Mouse (Mus musculus) kidney, postnatal 0 days (tissue): ENCODE measurements around the gene Lin7b. TPM values are rescaled to one million over a fixed set of nuclear protein-coding genes. Genes with fewer than 3 reads are reported as not detected.

Experiments
- ATAC-seq: fragments of 200-750 bp; cut with Nextera tagmentation; replicated peaks from 2 replicates; pipeline ENCODE4 v1.8.0; 2017; ENCODE audit warnings: low read depth, moderate number of reproducible peaks, moderate TSS enrichment, moderate library complexity; ENCODE audit not compliant: low FRiP score
- DNase-seq: peaks from one replicate; pipeline ENCODE4 v3.0.0-alpha.2; 2016; ENCODE audit warnings: low spot score
- H3K27ac ChIP-seq: fragments of 300-500 bp; sonication (generic); 2 replicates; pipeline ENCODE4 v1.5.1; 2014; ENCODE audit warnings: mild to moderate bottlenecking
- H3K27me3 ChIP-seq: fragments of 300-500 bp; sonication (generic); 2 replicates; pipeline ENCODE4 v1.6.1; 2014; ENCODE audit warnings: low read length, mixed read lengths; ENCODE audit not compliant: insufficient read depth
- H3K36me3 ChIP-seq: fragments of 300-500 bp; sonication (generic); 2 replicates; pipeline ENCODE4 v1.6.1; 2014; ENCODE audit warnings: low read length, mixed read lengths; ENCODE audit not compliant: insufficient read depth
- H3K4me1 ChIP-seq: fragments of 300-500 bp; sonication (generic); replicated peaks from 2 replicates; pipeline ENCODE4 v1.6.1; 2014; ENCODE audit warnings: antibody characterized with exemption, low read length, mixed read lengths; ENCODE audit not compliant: insufficient read depth
- H3K4me2 ChIP-seq: fragments of 300-500 bp; sonication (generic); 2 replicates; pipeline ENCODE4 v1.6.1; 2014; ENCODE audit warnings: mild to moderate bottlenecking, low read length, moderate library complexity, mixed read lengths
- H3K4me3 ChIP-seq: fragments of 300-500 bp; sonication (generic); replicated peaks from 2 replicates; pipeline ENCODE4 v1.5.1; 2014; ENCODE audit warnings: low read depth, low read length
- H3K9ac ChIP-seq: fragments of 300-500 bp; sonication (generic); 2 replicates; pipeline ENCODE4 v1.6.1; 2014; ENCODE audit warnings: low read depth, low read length
- H3K9me3 ChIP-seq: fragments of 300-500 bp; sonication (generic); replicated peaks from 2 replicates; pipeline ENCODE4 v1.6.1; 2016; ENCODE audit warnings: low read length, inconsistent platforms, mixed read lengths
- CTCF ChIP-seq: IDR thresholded peaks from 2 replicates; pipeline ENCODE4 v1.5.1; 2016; ENCODE audit warnings: antibody characterized with exemption, low read depth, mild to moderate bottlenecking, moderate library complexity
- WGBS: fragments of 180-500 bp; shearing (Covaris S2); extraction: QIAGEN DNeasy Blood & Tissue Kit; methylation state at CpG from one replicate; pipeline ENCODE4 v1.1.7; 2014; 5-methylcytosine and 5-hydroxymethylcytosine counted together
- polyA plus RNA-seq: library from polyadenylated mRNA; unstranded; fragments of >200 nt; fragmentation: Nextera tagmentation; extraction: Ambion mirVana; gene quantifications from 2 replicates; pipeline ENCODE4 v1.2.1, GENCODE M21; 2015

The Lin7b gene
- polyA plus RNA-seq, 1 experiment from 2014 or later = 1.2 TPM

DNA sequence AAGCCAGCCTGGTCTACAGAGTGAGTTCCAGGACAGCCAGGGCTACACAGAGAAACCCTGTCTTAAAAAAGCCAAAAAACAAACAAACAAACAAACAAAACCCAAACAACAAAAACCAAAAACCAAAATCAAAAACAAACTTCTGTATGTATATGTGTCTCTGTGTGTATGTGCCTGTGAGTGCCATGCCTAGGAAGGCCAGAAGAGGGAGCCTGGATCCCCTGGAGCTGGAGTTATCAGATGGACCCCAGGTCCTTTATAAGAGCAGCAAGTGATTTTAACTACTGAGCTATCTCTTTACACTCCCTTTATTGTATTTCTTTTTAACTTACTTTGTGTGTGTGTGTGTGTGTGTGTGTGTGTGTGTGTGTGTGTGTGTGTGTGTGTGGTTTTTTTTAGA, 44.6 kb downstream of the Lin7b start:
- TF ChIP-seq CTCF = peak; percentile 38; the same call in 1 of the 2 replicates
- DNase-seq (no peak), ATAC-seq (no peak)
- H3K4me3 ChIP-seq = no peak overlapping the region
- no peak overlapping the region for H3K27ac ChIP-seq
- no peaks in the 10 kb centered on the region for H3K27me3 ChIP-seq
- H3K9me3 ChIP-seq = no peaks in the 10 kb centered on the region
- no peak overlapping the region for H3K4me2 ChIP-seq
- H3K36me3 ChIP-seq = 0 out of 2 replicates have a peak, but pooled peaks cover 19% of the 10 kb centered on the region
- no peaks in the 10 kb centered on the region for H3K4me1 ChIP-seq
- no peak overlapping the region for H3K9ac ChIP-seq

DNA sequence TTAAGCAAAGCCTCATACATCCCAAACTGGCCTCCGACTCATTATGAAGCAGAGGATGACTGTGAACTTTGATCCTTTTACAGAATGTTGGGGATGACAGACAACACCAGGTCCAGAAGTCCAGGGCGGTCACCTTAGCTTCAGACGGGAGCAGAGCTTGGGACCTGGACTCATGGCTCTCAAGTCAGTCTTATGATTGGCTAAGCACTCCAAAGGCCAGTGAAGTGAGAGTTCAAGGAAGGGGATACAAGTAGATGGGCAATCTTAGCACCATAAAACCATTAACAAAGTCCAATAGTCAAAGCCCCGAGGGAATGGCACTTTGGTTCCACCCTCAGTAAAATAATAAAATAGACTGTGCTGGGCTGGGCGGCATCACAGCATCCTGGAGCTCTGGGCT, 47.3 kb downstream of the Lin7b start:
- no peaks in the 10 kb centered on the region for H3K27me3 ChIP-seq
- H3K27ac ChIP-seq = no peak overlapping the region
- DNase-seq (no peak), ATAC-seq (no peak; the same call in 1 of the 2 replicates)
- no peak overlapping the region for H3K4me3 ChIP-seq
- no peak overlapping the region for H3K9ac ChIP-seq
- no peak for TF ChIP-seq CTCF
- WGBS = 52% methylated on average over 5 of the region's 5 CpGs
- no peaks in the 10 kb centered on the region for H3K4me1 ChIP-seq
- no peak overlapping the region for H3K4me2 ChIP-seq
- H3K36me3 ChIP-seq = 0 out of 2 replicates have a peak, but pooled peaks cover 19% of the 10 kb centered on the region
- no peaks in the 10 kb centered on the region for H3K9me3 ChIP-seq

DNA sequence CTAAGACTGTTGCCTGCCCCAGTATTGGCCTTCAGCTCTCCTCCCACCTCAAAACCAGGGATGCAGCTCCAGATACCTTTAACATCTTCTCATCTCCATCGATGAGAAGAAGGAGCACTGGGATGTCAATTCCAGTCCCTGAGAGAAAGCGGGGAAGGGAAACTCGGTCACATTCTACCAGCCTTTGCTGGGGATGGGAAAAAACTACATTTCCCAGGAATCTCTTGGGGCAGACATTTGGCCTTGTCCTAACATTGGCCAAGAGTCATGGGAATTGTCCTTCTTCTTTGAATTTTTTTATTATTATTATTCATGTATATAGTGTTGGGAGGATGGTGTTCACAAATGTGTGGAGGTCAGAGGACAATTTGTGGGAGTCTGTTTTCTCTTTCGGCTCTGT, 48.1 kb downstream of the Lin7b start:
- Histone ChIP-seq H3K9me3 (no peaks in the 10 kb centered on the region), H3K36me3 (0 out of 2 replicates have a peak, but pooled peaks cover 24% of the 10 kb centered on the region), H3K27ac (no peak overlapping the region), H3K27me3 (no peaks in the 10 kb centered on the region), H3K4me2 (no peak overlapping the region), H3K4me3 (no peak overlapping the region), H3K4me1 (no peaks in the 10 kb centered on the region), H3K9ac (no peak overlapping the region)
- DNase-seq = no peak
- WGBS = 83% methylated on average over 4 of the region's 4 CpGs
- ATAC-seq = no peak
- no peak for TF ChIP-seq CTCF

Other genes starting within 250 kb of the Lin7b start
- 1,486 and 1,553 TPM in 2 replicates for gene Rps11, start 246.1 kb downstream of the Lin7b start, polyA plus RNA-seq
- 1,804 and 1,959 TPM in 2 replicates for gene Rpl13a, start 241.8 kb downstream of the Lin7b start, polyA plus RNA-seq
- gene Gm45713, start 234.4 kb downstream of the Lin7b start, polyA plus RNA-seq = 0.83 and 1.3 TPM in 2 replicates
- 2.2 and 2.4 TPM in 2 replicates for gene Flt3l, start 234.2 kb downstream of the Lin7b start, polyA plus RNA-seq
- 81.3 and 88.6 TPM in 2 replicates for gene Pih1d1, start 216.3 kb downstream of the Lin7b start, polyA plus RNA-seq
- gene Aldh16a1, start 216.0 kb downstream of the Lin7b start, polyA plus RNA-seq = 55.4 and 62.7 TPM in 2 replicates
- gene Slc17a7, start 206.6 kb downstream of the Lin7b start, polyA plus RNA-seq = 0.17 TPM in 2 replicates
- gene Gfy, start 191.0 kb downstream of the Lin7b start, polyA plus RNA-seq = not detected in 2 replicates
- not detected in 2 replicates for gene Pth2, start 189.6 kb downstream of the Lin7b start, polyA plus RNA-seq
- 0.36 and 0.43 TPM in 2 replicates for gene Ccdc155, start 165.7 kb downstream of the Lin7b start, polyA plus RNA-seq
- gene Dkkl1, start 158.4 kb downstream of the Lin7b start, polyA plus RNA-seq = 0.47 and 1.3 TPM in 2 replicates
- 94.3 and 112 TPM in 2 replicates for gene Tead2, start 154.8 kb downstream of the Lin7b start, polyA plus RNA-seq
- gene Cd37, start 131.5 kb downstream of the Lin7b start, polyA plus RNA-seq = 2.1 and 2.6 TPM in 2 replicates
- gene Slc6a16, start 129.5 kb downstream of the Lin7b start, polyA plus RNA-seq = 0.18 and 0.45 TPM in 2 replicates
- gene Slc6a21, start 93.1 kb downstream of the Lin7b start, polyA plus RNA-seq = not detected in 2 replicates
- gene Trpm4, start 36.8 kb downstream of the Lin7b start, polyA plus RNA-seq = 14.4 and 15.9 TPM in 2 replicates
- gene Hrc, start 35.3 kb downstream of the Lin7b start, polyA plus RNA-seq = 0.75 and 1.1 TPM in 2 replicates
- gene Ppfia3, start 3.6 kb downstream of the Lin7b start, polyA plus RNA-seq = 4.3 and 5.4 TPM in 2 replicates
- 148 and 163 TPM in 2 replicates for gene Snrnp70, start 25.2 kb upstream of the Lin7b start, polyA plus RNA-seq
- 0.05 and 0.06 TPM in 2 replicates for gene Kcna7, start 35.1 kb upstream of the Lin7b start, polyA plus RNA-seq
- gene Ntf5, start 43.1 kb upstream of the Lin7b start, polyA plus RNA-seq = 1.5 and 1.6 TPM in 2 replicates
- gene Lhb, start 50.2 kb upstream of the Lin7b start, polyA plus RNA-seq = not detected in 2 replicates
- gene Gys1, start 64.3 kb upstream of the Lin7b start, polyA plus RNA-seq = 26.0 and 26.9 TPM in 2 replicates
- gene Ruvbl2, start 67.5 kb upstream of the Lin7b start, polyA plus RNA-seq = 94.6 and 98.9 TPM in 2 replicates
- 6,674 and 7,026 TPM in 2 replicates for gene Ftl1, start 89.3 kb upstream of the Lin7b start, polyA plus RNA-seq
- 183 and 194 TPM in 2 replicates for gene Bax, start 96.3 kb upstream of the Lin7b start, polyA plus RNA-seq
- 0.93 and 1.1 TPM in 2 replicates for gene Tulp2, start 111.3 kb upstream of the Lin7b start, polyA plus RNA-seq
- gene Gm45808, start 116.2 kb upstream of the Lin7b start, polyA plus RNA-seq = not detected in 2 replicates
- 1.8 TPM in 2 replicates for gene Dhdh, start 118.2 kb upstream of the Lin7b start, polyA plus RNA-seq
- gene Nucb1, start 139.8 kb upstream of the Lin7b start, polyA plus RNA-seq = 246 and 265 TPM in 2 replicates
- 21.4 and 21.9 TPM in 2 replicates for gene Ppp1r15a, start 155.7 kb upstream of the Lin7b start, polyA plus RNA-seq
- gene Plekha4, start 155.7 kb upstream of the Lin7b start, polyA plus RNA-seq = 5.1 and 5.8 TPM in 2 replicates
- gene Hsd17b14, start 184.3 kb upstream of the Lin7b start, polyA plus RNA-seq = 20.5 and 21.0 TPM in 2 replicates
- gene Bcat2, start 199.6 kb upstream of the Lin7b start, polyA plus RNA-seq = 92.7 and 93.0 TPM in 2 replicates
- gene Fgf21, start 244.9 kb upstream of the Lin7b start, polyA plus RNA-seq = 0.12 TPM in 1 of 2 replicates, not detected in the other
- gene Fut1, start 246.7 kb upstream of the Lin7b start, polyA plus RNA-seq = 0.08 and 0.26 TPM in 2 replicates